Mouse (Mus musculus) ZHBTc4 (cell line): Measurements from ENCODE around the gene Arntl2.

Source experiments
- DNase-seq: peaks from one replicate; pipeline ENCODE4 v3.0.0-alpha.2; 2011; ENCODE audit warnings: low read depth, low spot score

Gene Arntl2

GRCm38 (mm10) chr6:146778055-146778454 is 17.8 kb upstream of the Arntl2 start:
- no peak for DNase-seq

- DNase-seq = no peak
These were observed 14.3 kb upstream of the Arntl2 start for GRCm38 (mm10) chr6:146781566-146781965.

GRCm38 (mm10) chr6:146793527-146793926 is 2.3 kb upstream of the Arntl2 start:
- DNase-seq = no peak

GRCm38 (mm10) chr6:146795166-146795923 is 510 bp upstream of the Arntl2 start:
- no peak for DNase-seq

- DNase-seq = no peak
These were observed 1.6 kb downstream of the Arntl2 start for GRCm38 (mm10) chr6:146797446-146797845.

GRCm38 (mm10) chr6:146809991-146810390 is 14.1 kb downstream of the Arntl2 start:
- no peak for DNase-seq

- DNase-seq = no peak
These were observed 17.2 kb downstream of the Arntl2 start for GRCm38 (mm10) chr6:146813007-146813406.

- peak; percentile 27 for DNase-seq
These were observed 24.5 kb downstream of the Arntl2 start for GRCm38 (mm10) chr6:146820177-146820965.

GRCm38 (mm10) chr6:146821958-146822357 is 26.1 kb downstream of the Arntl2 start:
- no peak for DNase-seq

- DNase-seq = peak; percentile 78
These were observed 29.1 kb downstream of the Arntl2 start for GRCm38 (mm10) chr6:146824727-146825486.

- no peak for DNase-seq
These were observed 29.6 kb downstream of the Arntl2 start for GRCm38 (mm10) chr6:146825487-146825773.

- no peak for DNase-seq
These were observed 35.5 kb downstream of the Arntl2 start for GRCm38 (mm10) chr6:146831320-146831719.

GRCm38 (mm10) chr6:146833485-146834314 is 37.8 kb downstream of the Arntl2 start:
- peak; percentile 59 for DNase-seq

- no peak for DNase-seq
These were observed 38.5 kb downstream of the Arntl2 start for GRCm38 (mm10) chr6:146834342-146834741.

GRCm38 (mm10) chr6:146835784-146836183 is 39.9 kb downstream of the Arntl2 start:
- DNase-seq = no peak

GRCm38 (mm10) chr6:146837316-146837715 is 41.5 kb downstream of the Arntl2 start:
- DNase-seq = no peak

- no peak for DNase-seq
These were observed 42.5 kb downstream of the Arntl2 start for GRCm38 (mm10) chr6:146838366-146838765.

GRCm38 (mm10) chr6:146838863-146839262 is 43.0 kb downstream of the Arntl2 start:
- no peak for DNase-seq

GRCm38 (mm10) chr6:146844867-146845266 is 49.0 kb downstream of the Arntl2 start:
- DNase-seq = no peak

GRCm38 (mm10) chr6:146845347-146845746 is 49.5 kb downstream of the Arntl2 start:
- DNase-seq = no peak

- peak; percentile 11 for DNase-seq
These were observed 50.3 kb downstream of the Arntl2 start for GRCm38 (mm10) chr6:146845961-146846750.
